Mouse (Mus musculus): ENCODE results near the gene Cep72. TPM values are rescaled to one million over a fixed set of nuclear protein-coding genes. Genes with fewer than 3 reads are reported as not detected.

Gene Cep72
- 8.8 and 9.3 TPM in 2 replicates for polyA plus RNA-seq (2015; fragmentation: Nextera tagmentation; extraction: Ambion mirVana)

- Histone ChIP-seq H3K4me1 (replicated peaks) (no peaks in the 10 kb centered on the region), H3K9ac (peak within 1 kb of the TSS; percentile 83), H3K9me3 (replicated peaks) (no peaks in the 10 kb centered on the region), H3K27me3 (no peaks in the 10 kb centered on the region), H3K27ac (peak within 1 kb of the TSS; percentile 89), H3K4me2 (peak within 1 kb of the TSS; percentile 75), H3K4me3 (peak within 1 kb of the TSS; percentile 90), H3K36me3 (no peaks in the 10 kb centered on the region)
- WGBS: 3% methylated on average over 48 of the region's 48 CpGs
- ATAC-seq (replicated peaks; ENCODE audit: insufficient number of reproducible peaks, insufficient read depth, low FRiP score, low read depth): peak; percentile 95
These were observed at the start of gene Cep72 for GRCm38 (mm10) chr13:74061613-74062377. Gene Cep72, minus strand, starts transcription at chr13:74062299.

GRCm38 (mm10) chr13:74107410-74107809 lies 45.3 kb upstream of the Cep72 start:
- Histone ChIP-seq H3K9ac (no peak overlapping the region), H3K27ac (0 out of 2 replicates have a peak overlapping the region, but pooled peaks have one; percentile 12), H3K4me2 (no peak overlapping the region), H3K9me3 (replicated peaks) (no peaks in the 10 kb centered on the region), H3K4me1 (replicated peaks) (peaks cover 5% of the 10 kb centered on the region; the same call in 1 of the 2 replicates), H3K27me3 (no peaks in the 10 kb centered on the region), H3K4me3 (no peak overlapping the region), H3K36me3 (no peaks in the 10 kb centered on the region)
- 69% methylated on average over 2 of the region's 2 CpGs for WGBS
- no peak for ATAC-seq (replicated peaks; ENCODE audit: insufficient number of reproducible peaks, insufficient read depth, low FRiP score, low read depth)

- Histone ChIP-seq H3K4me3 (no peak overlapping the region), H3K4me1 (replicated peaks) (peaks cover 7% of the 10 kb centered on the region), H3K36me3 (no peaks in the 10 kb centered on the region), H3K9ac (no peak overlapping the region), H3K4me2 (no peak overlapping the region), H3K27ac (no peak overlapping the region), H3K9me3 (replicated peaks) (no peaks in the 10 kb centered on the region), H3K27me3 (no peaks in the 10 kb centered on the region)
- ATAC-seq (replicated peaks; ENCODE audit: insufficient number of reproducible peaks, insufficient read depth, low FRiP score, low read depth): no peak
- WGBS: 72% methylated on average over 7 of the region's 7 CpGs
These were observed 42.3 kb upstream of the Cep72 start for GRCm38 (mm10) chr13:74104417-74104816.

- 72% methylated on average over 4 of the region's 4 CpGs for WGBS
- no peaks in the 10 kb centered on the region for H3K36me3 ChIP-seq
- H3K9ac ChIP-seq: no peak overlapping the region
- H3K4me3 ChIP-seq: no peak overlapping the region
- H3K9me3 ChIP-seq (replicated peaks): no peaks in the 10 kb centered on the region
- H3K27ac ChIP-seq: no peak overlapping the region
- H3K4me2 ChIP-seq: no peak overlapping the region
- H3K27me3 ChIP-seq: no peaks in the 10 kb centered on the region
- H3K4me1 ChIP-seq (replicated peaks): peaks cover 13% of the 10 kb centered on the region
- no peak for ATAC-seq (replicated peaks; ENCODE audit: insufficient number of reproducible peaks, insufficient read depth, low FRiP score, low read depth)
These were observed 40.9 kb upstream of the Cep72 start for GRCm38 (mm10) chr13:74102831-74103582.

GRCm38 (mm10) chr13:74102108-74102830 lies 40.2 kb upstream of the Cep72 start:
- no peaks in the 10 kb centered on the region for H3K36me3 ChIP-seq
- no peak overlapping the region for H3K4me2 ChIP-seq
- no peak overlapping the region for H3K4me3 ChIP-seq
- ATAC-seq (replicated peaks; ENCODE audit: insufficient number of reproducible peaks, insufficient read depth, low FRiP score, low read depth): no peak
- no peaks in the 10 kb centered on the region for H3K9me3 ChIP-seq (replicated peaks)
- H3K27ac ChIP-seq: no peak overlapping the region
- WGBS: 80% methylated on average over 8 of the region's 8 CpGs
- no peak overlapping the region for H3K9ac ChIP-seq
- no peaks in the 10 kb centered on the region for H3K27me3 ChIP-seq
- peaks cover 9% of the 10 kb centered on the region for H3K4me1 ChIP-seq (replicated peaks)

- no peaks in the 10 kb centered on the region for H3K9me3 ChIP-seq (replicated peaks)
- no peaks in the 10 kb centered on the region for H3K27me3 ChIP-seq
- WGBS: 50% methylated on average over 6 of the region's 6 CpGs
- H3K27ac ChIP-seq: peak overlapping the region; percentile 60
- peak; percentile 68; the same call in 1 of the 2 replicates for ATAC-seq (replicated peaks; ENCODE audit: insufficient number of reproducible peaks, insufficient read depth, low FRiP score, low read depth)
- no peak overlapping the region for H3K4me3 ChIP-seq
- H3K9ac ChIP-seq: no peak overlapping the region
- peaks cover 11% of the 10 kb centered on the region for H3K4me1 ChIP-seq (replicated peaks)
- H3K36me3 ChIP-seq: no peaks in the 10 kb centered on the region
- H3K4me2 ChIP-seq: no peak overlapping the region
These were observed 36.8 kb upstream of the Cep72 start for GRCm38 (mm10) chr13:74098913-74099312.

- ATAC-seq (replicated peaks; ENCODE audit: insufficient number of reproducible peaks, insufficient read depth, low FRiP score, low read depth): peak; percentile 44; the same call in 1 of the 2 replicates
- H3K4me2 ChIP-seq: no peak overlapping the region
- no peaks in the 10 kb centered on the region for H3K27me3 ChIP-seq
- H3K4me1 ChIP-seq (replicated peaks): peaks cover 16% of the 10 kb centered on the region
- H3K9ac ChIP-seq: no peak overlapping the region
- H3K27ac ChIP-seq: no peak overlapping the region
- no peaks in the 10 kb centered on the region for H3K9me3 ChIP-seq (replicated peaks)
- 28% methylated on average over 2 of the region's 2 CpGs for WGBS
- no peaks in the 10 kb centered on the region for H3K36me3 ChIP-seq
- H3K4me3 ChIP-seq: no peak overlapping the region
These were observed 34.7 kb upstream of the Cep72 start for GRCm38 (mm10) chr13:74096715-74097363.

GRCm38 (mm10) chr13:74095936-74096335 lies 33.8 kb upstream of the Cep72 start:
- H3K27me3 ChIP-seq: no peaks in the 10 kb centered on the region
- no peaks in the 10 kb centered on the region for H3K9me3 ChIP-seq (replicated peaks)
- H3K9ac ChIP-seq: no peak overlapping the region
- no peak overlapping the region for H3K4me2 ChIP-seq
- ATAC-seq (replicated peaks; ENCODE audit: insufficient number of reproducible peaks, insufficient read depth, low FRiP score, low read depth): no peak
- WGBS: 49% methylated on average over 2 of the region's 2 CpGs
- no peaks in the 10 kb centered on the region for H3K36me3 ChIP-seq
- no peak overlapping the region for H3K4me3 ChIP-seq
- peaks cover 19% of the 10 kb centered on the region for H3K4me1 ChIP-seq (replicated peaks)
- no peak overlapping the region for H3K27ac ChIP-seq

GRCm38 (mm10) chr13:74090265-74090664 lies 28.2 kb upstream of the Cep72 start:
- no peaks in the 10 kb centered on the region for H3K36me3 ChIP-seq
- ATAC-seq (replicated peaks; ENCODE audit: insufficient number of reproducible peaks, insufficient read depth, low FRiP score, low read depth): no peak
- H3K27me3 ChIP-seq: no peaks in the 10 kb centered on the region
- no peak overlapping the region for H3K4me3 ChIP-seq
- H3K9me3 ChIP-seq (replicated peaks): no peaks in the 10 kb centered on the region
- WGBS: 52% methylated on average over 3 of the region's 3 CpGs
- no peak overlapping the region for H3K9ac ChIP-seq
- no peak overlapping the region for H3K4me2 ChIP-seq
- H3K27ac ChIP-seq: no peak overlapping the region
- H3K4me1 ChIP-seq (replicated peaks): peaks cover 8% of the 10 kb centered on the region; the same call in 1 of the 2 replicates

GRCm38 (mm10) chr13:74073369-74073768 lies 11.3 kb upstream of the Cep72 start:
- Histone ChIP-seq H3K4me2 (no peak overlapping the region), H3K9ac (no peak overlapping the region), H3K27me3 (peaks cover 2% of the 10 kb centered on the region), H3K27ac (no peak overlapping the region), H3K36me3 (no peaks in the 10 kb centered on the region), H3K9me3 (replicated peaks) (no peaks in the 10 kb centered on the region), H3K4me1 (replicated peaks) (no peaks in the 10 kb centered on the region), H3K4me3 (no peak overlapping the region)
- no peak for ATAC-seq (replicated peaks; ENCODE audit: insufficient number of reproducible peaks, insufficient read depth, low FRiP score, low read depth)
- 80% methylated on average over 7 of the region's 7 CpGs for WGBS

- no peak overlapping the region for H3K9ac ChIP-seq
- H3K9me3 ChIP-seq (replicated peaks): no peaks in the 10 kb centered on the region
- no peaks in the 10 kb centered on the region for H3K4me1 ChIP-seq (replicated peaks)
- ATAC-seq (replicated peaks; ENCODE audit: insufficient number of reproducible peaks, insufficient read depth, low FRiP score, low read depth): no peak
- H3K27me3 ChIP-seq: peaks cover 2% of the 10 kb centered on the region
- no peak overlapping the region for H3K4me3 ChIP-seq
- 72% methylated on average over 3 of the region's 3 CpGs for WGBS
- no peak overlapping the region for H3K4me2 ChIP-seq
- no peak overlapping the region for H3K27ac ChIP-seq
- no peaks in the 10 kb centered on the region for H3K36me3 ChIP-seq
These were observed 9.6 kb upstream of the Cep72 start for GRCm38 (mm10) chr13:74071714-74072113.
